ENCODE assay signal across 8 mouse cellular contexts in the genomic region with DNA sequence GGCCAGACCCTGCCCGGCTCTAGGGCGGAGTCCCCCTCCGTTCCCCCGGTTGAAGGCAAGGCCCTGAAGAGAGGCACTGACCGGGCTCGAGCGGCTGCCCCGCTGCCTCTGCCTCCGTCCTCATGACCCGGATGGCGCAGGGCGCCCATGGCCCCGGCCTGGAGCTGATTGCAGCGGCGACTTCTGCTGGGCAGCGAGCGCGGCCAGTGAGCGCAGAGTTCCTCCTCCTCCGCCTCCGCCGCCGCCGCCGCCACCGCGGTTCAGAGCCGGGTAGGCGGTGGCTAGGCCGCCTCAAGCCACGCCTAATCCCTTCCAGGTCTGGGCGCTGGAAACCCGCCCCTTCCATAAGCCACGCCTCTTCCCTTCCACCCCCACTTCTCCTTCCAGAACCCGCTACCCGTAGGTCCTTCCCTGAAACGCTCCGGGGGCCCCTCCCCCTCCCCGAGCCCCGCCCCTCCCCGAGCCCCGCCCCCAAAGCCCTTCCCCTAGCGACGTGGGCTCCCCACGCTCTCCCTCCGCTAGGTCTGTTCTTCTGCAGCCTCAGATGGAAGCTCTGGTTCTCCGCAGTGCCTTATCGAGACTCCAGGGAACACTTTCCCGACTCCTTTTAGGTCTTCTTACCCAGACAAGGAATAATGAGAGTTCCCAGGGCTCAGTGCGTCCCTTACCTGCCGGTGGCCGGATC. TPM values are rescaled to one million over a fixed set of nuclear protein-coding genes. Genes with fewer than 3 reads are reported as not detected.
DNase-seq lines count a peak whose midpoint lies in the region; ATAC-seq and TF ChIP-seq lines count a peak whose summit lies in the region.

A gene (plus strand): TSS at position 479 of the 685 bp plus-strand sequence.

- peak within 1 kb of the TSS; percentile 98 for H3K27ac ChIP-seq in bone marrow, adult 2 months (ENCODE audit: control insufficient read depth, insufficient read depth, low read depth, low read length, poor library complexity)
- peak within 1 kb of the TSS; percentile 97 for H3K27ac ChIP-seq in embryonic facial prominence, embryonic 15.5 days (replicated peaks)
- H3K27ac ChIP-seq in kidney, embryonic 14.5 days (ENCODE audit: low read depth, low read length), result peak within 1 kb of the TSS; percentile 95
- H3K27ac ChIP-seq in limb, embryonic 15.5 days, result peak within 1 kb of the TSS; percentile 98

- H3K9me3 ChIP-seq in embryonic facial prominence, embryonic 15.5 days (replicated peaks), result no peaks in the 10 kb centered on the region
- no peaks in the 10 kb centered on the region for H3K9me3 ChIP-seq in kidney, embryonic 14.5 days (ENCODE audit: control insufficient read depth, low read length)
- H3K9me3 ChIP-seq in limb, embryonic 15.5 days, result no peaks in the 10 kb centered on the region

- H3K4me1 ChIP-seq in bone marrow, adult 2 months (ENCODE audit: control insufficient read depth, insufficient read depth, low read length), result no peaks in the 10 kb centered on the region; the same call in 1 of the 2 replicates
- peaks cover 39% of the 10 kb centered on the region for H3K4me1 ChIP-seq in embryonic facial prominence, embryonic 15.5 days
- H3K4me1 ChIP-seq in kidney, embryonic 14.5 days (ENCODE audit: control insufficient read depth, insufficient read depth, low read length), result peaks cover 19% of the 10 kb centered on the region
- H3K4me1 ChIP-seq in limb, embryonic 15.5 days, result peaks cover 42% of the 10 kb centered on the region

- 2% methylated on average over 48 of the region's 52 CpGs for WGBS in bone marrow, adult 2 months
- WGBS in embryonic facial prominence, embryonic 15.5 days, result 1% methylated on average over 49 of the region's 52 CpGs
- WGBS in kidney, embryonic 14.5 days, result under 1% methylated on average over 41 of the region's 52 CpGs
- WGBS in limb, embryonic 15.5 days, result under 1% methylated on average over 36 of the region's 52 CpGs

- DNase-seq in 416B (ENCODE audit: low read depth), result peak; percentile 98
- peak; percentile 93 to 95 for DNase-seq in heart, adult 9 months (ENCODE audit: low spot score in 2 of 2)
- DNase-seq in monocyte, adult 2 months (ENCODE audit: low read depth in 1 of 2, low spot score in 2 of 2), result peak; percentile 87 to 91
- DNase-seq in spleen, postnatal 36 days (ENCODE audit: low spot score in 2 of 2), result peak; percentile 96

- H3K36me3 ChIP-seq in embryonic facial prominence, embryonic 15.5 days, result peaks cover 31% of the 10 kb centered on the region
- peaks cover 31% of the 10 kb centered on the region for H3K36me3 ChIP-seq in kidney, embryonic 14.5 days (ENCODE audit: control insufficient read depth, insufficient read depth, low read length)
- peaks cover 34% of the 10 kb centered on the region for H3K36me3 ChIP-seq in limb, embryonic 15.5 days

- peak within 1 kb of the TSS; percentile 80 for H3K4me3 ChIP-seq in bone marrow, adult 2 months (replicated peaks; ENCODE audit: control insufficient read depth, low read depth, low read length)
- peak within 1 kb of the TSS; percentile 96 for H3K4me3 ChIP-seq in embryonic facial prominence, embryonic 15.5 days (replicated peaks)
- H3K4me3 ChIP-seq in kidney, embryonic 14.5 days (ENCODE audit: low read length), result peak within 1 kb of the TSS; percentile 78
- H3K4me3 ChIP-seq in limb, embryonic 15.5 days, result peak within 1 kb of the TSS; percentile 92

- peak within 1 kb of the TSS; percentile 81 for H3K4me2 ChIP-seq in embryonic facial prominence, embryonic 15.5 days (replicated peaks)
- H3K4me2 ChIP-seq in kidney, embryonic 14.5 days (replicated peaks; ENCODE audit: low read depth, low read length), result peak within 1 kb of the TSS; percentile 91
- H3K4me2 ChIP-seq in limb, embryonic 15.5 days, result peak within 1 kb of the TSS; percentile 64

- TF ChIP-seq POLR2A in bone marrow, adult 2 months (IDR thresholded peaks at IDR 0.05; ENCODE audit: borderline replicate concordance, control insufficient read depth, low read depth, low read length), result peak; percentile 95

- TF ChIP-seq CTCF in bone marrow, adult 2 months (IDR thresholded peaks at IDR 0.05; ENCODE audit: control insufficient read depth, insufficient read depth, low read length), result no peak

- H3K9ac ChIP-seq in embryonic facial prominence, embryonic 15.5 days, result peak within 1 kb of the TSS; percentile 99
- H3K9ac ChIP-seq in kidney, embryonic 14.5 days (ENCODE audit: low read depth, low read length), result peak within 1 kb of the TSS; percentile 93
- H3K9ac ChIP-seq in limb, embryonic 15.5 days, result peak within 1 kb of the TSS; percentile 97

- no peaks in the 10 kb centered on the region for H3K27me3 ChIP-seq in embryonic facial prominence, embryonic 15.5 days
- H3K27me3 ChIP-seq in kidney, embryonic 14.5 days (ENCODE audit: control insufficient read depth, insufficient read depth, low read length), result no peaks in the 10 kb centered on the region
- no peaks in the 10 kb centered on the region for H3K27me3 ChIP-seq in limb, embryonic 15.5 days

- ATAC-seq in embryonic facial prominence, embryonic 15.5 days (ENCODE audit: insufficient number of reproducible peaks, low FRiP score, low TSS enrichment, low read depth), result peak; percentile 98
- peak; percentile 95 for ATAC-seq in kidney, embryonic 14.5 days (ENCODE audit: low FRiP score, low TSS enrichment)
- peak; percentile 97 for ATAC-seq in limb, embryonic 15.5 days (ENCODE audit: insufficient number of reproducible peaks, low FRiP score, low TSS enrichment, low read depth)

RNA-seq across cellular contexts. Expression of the gene that starts here (rescaled TPM):
- polyA plus RNA-seq in bone marrow, adult 2 months (2011; ENCODE audit: insufficient read depth, insufficient read length, low replicate concordance, missing spikeins), result 139 and 156 TPM in 2 replicates
- polyA plus RNA-seq in embryonic facial prominence, embryonic 15.5 days (2015; fragmentation: Nextera tagmentation; extraction: Ambion mirVana), result 156 and 168 TPM in 2 replicates
- 178 and 249 TPM in 2 replicates for polyA plus RNA-seq in kidney, embryonic 14.5 days (2014; fragmentation: Nextera tagmentation; extraction: Ambion mirVana)
- 139 and 152 TPM in 2 replicates for polyA plus RNA-seq in limb, embryonic 15.5 days (2015; fragmentation: Nextera tagmentation; extraction: Ambion mirVana)

Comparison
In these comparisons a context has a peak if more than half of its experiments do, and no peak if none do; other contexts are left out.
1. Peak in every context shown above with its lines: DNase-seq, ATAC-seq, H3K4me3 ChIP-seq and H3K27ac ChIP-seq.